Mouse (Mus musculus): ENCODE data around the gene Adarb1.
A peak's percentile ranks its signal among the peaks of the same experiment; 100 is the strongest.

The Adarb1 gene

DNA sequence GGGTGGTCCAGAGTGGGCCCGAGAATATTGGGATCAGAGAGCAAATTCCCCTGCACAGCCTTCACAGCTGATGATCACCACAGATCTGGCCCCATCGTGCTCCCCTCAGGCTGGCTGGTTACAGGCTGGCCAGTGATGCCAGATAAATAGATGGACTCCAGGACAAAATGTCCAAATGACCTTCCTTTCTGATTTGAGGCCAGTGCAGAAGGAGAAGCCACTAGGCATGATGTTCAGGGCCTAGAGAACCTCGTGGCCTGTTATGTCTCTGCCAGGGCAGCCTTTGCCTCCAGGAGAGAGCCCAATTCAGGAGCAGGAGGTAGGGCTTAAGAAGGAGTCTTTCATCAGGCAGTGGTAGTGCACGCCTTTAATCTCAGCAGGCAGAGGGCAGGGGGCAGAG, 17.3 kb upstream of the Adarb1 start:
- no peak for DNase-seq (ENCODE audit: low spot score)

DNA sequence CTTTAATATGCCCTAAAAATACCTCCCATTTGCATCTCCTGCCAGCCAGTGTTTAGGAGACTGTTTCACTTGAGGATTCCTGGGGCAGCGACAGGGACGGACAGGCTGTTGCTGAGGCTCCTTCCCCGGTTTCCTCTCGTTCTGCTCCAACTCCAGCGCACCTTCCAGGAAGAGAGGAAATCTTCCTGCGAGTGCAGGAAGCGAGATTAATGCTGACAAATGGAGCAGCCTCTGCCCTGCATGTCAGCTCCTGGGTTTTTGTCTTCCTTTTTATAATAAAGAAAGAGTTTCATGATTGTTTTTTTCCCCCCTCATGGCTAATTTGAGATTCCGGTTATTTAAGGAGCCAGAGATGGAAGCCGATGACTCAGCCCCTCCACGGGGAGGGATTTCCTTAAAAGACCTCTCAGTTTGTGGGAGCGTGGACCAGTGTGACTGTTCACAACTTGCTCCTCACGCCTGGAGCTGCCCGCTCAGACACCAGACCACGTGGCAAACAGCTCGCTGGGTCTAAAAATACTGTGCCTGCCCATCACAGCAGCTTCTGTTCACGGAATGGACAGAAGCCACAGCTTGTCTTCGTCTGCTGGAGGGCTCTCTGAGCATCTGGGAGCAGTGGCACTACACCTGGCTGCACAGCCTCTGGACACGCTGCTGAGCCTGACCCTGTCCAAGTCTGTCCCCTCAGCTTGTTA, 16.5 kb upstream of the Adarb1 start:
- peak; percentile 75 for DNase-seq (ENCODE audit: low spot score)

DNA sequence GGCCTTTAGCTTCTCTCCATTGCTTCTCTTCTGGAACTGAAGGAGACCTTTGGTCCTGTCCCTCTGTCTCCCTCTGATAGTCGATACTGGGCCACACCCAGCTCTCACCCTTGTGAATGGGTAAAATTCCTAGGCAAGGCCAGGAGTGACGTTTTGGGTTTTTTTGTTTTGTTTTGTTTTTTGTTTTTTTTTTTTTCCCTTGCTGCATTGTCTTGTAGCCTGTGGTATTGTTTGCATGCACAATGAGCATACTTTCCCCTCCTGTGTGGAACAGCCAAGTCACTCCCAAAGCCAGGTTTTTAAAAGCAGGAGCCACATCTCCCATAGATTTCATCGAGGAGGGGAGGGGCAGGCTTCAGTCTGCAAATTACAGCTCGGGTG, 16.0 kb upstream of the Adarb1 start:
- DNase-seq (ENCODE audit: low spot score) = no peak

GRCm38 (mm10) chr10:77430771-77431170, 12.7 kb upstream of the Adarb1 start:
- DNase-seq (ENCODE audit: low spot score) = no peak

GRCm38 (mm10) chr10:77429921-77430320, 11.9 kb upstream of the Adarb1 start:
- DNase-seq (ENCODE audit: low spot score) = no peak

DNA sequence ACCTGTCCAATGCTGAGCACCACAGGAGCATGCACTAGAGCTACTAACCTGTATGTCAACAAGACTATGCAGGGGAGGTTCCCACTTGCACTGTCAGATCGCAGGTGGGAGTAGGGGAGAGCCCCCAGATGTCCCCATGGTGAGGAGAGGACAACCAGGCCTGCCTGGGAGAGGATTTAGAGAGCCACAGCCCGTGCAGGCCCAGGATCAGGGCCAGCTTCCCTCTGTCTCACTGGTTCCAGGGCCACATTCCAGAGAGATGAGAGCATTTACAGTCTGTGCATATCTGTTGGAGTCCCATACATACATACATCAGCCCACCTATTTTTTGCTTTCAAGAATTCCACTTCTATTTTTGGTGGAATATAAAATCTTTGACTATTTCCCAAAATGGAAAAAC, 9.5 kb upstream of the Adarb1 start:
- DNase-seq (ENCODE audit: low spot score) = no peak

- DNase-seq (ENCODE audit: low spot score) = no peak
These were observed 2.1 kb upstream of the Adarb1 start for GRCm38 (mm10) chr10:77420190-77420589.

- no peak for DNase-seq (ENCODE audit: low spot score)
These were observed 599 bp downstream of the Adarb1 start for GRCm38 (mm10) chr10:77417240-77418102.

DNA sequence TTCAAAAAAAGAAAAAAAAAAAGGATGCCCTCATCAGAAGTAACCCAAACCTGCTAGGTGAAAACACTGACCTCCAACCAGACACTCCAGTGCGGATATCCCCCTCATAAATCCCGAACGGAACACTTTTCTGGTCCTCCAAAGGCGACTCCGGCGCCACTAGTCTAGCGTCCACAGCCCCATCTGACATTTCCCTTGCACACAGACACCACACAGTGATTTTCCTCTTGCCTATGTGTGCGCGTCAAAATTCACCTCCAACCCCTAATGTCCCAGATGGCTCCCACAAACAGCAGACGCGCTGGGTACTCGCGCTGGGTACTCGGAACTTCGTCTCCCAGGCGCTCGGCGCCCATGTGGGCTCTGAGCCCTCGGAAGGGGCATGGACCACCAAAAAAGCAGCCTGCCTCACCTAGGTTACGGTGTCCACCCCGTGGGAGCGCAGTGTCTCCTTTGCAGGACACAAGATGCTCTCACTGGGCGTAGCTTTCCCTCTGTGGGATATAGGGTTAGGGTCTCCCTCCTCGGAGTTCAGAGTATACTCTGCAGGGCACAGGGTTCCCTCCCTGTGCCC, 1.3 kb downstream of the Adarb1 start:
- no peak for DNase-seq (ENCODE audit: low spot score)

DNA sequence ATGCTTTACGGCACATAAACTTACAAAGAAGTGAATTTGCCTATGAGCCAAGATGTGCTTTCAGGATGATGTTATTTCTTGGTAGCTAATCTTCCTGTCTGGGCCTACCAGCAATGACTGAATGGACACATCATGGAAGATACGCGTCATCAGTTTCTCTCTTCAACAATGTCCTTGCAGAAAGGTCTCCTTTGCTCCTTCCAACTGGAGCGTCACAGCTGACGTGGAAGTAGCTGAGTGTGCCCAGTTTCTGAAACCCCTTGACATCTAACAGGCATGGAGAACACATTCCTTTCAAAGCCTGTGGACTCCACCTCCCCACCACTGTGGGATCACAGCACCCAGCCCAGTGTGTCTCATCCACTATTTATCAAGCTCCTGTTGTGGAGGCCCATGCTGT, 2.2 kb downstream of the Adarb1 start:
- DNase-seq (ENCODE audit: low spot score) = no peak

GRCm38 (mm10) chr10:77413791-77414190, 4.3 kb downstream of the Adarb1 start:
- DNase-seq (ENCODE audit: low spot score) = no peak

- DNase-seq (ENCODE audit: low spot score) = no peak
These were observed 8.9 kb downstream of the Adarb1 start for GRCm38 (mm10) chr10:77409154-77409553.

DNA sequence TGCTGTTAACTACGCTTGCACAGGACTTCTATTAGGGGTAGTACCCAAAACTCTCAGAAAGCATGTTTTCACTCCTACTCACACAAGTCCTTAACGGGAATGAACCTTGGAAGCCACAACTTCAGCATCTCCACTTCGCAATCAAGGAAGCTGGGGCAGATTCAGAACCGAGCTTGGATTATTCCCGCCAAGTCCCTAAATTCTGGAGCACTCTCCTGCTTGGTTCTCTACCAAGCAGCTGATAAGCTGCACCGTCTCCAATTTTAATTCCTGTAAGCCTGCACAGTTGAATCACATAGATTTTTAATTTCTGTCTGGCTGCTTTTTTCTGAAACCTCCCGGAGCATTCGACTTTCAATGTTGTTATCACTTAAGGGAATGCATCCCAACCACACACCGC, 9.8 kb downstream of the Adarb1 start:
- DNase-seq (ENCODE audit: low spot score) = no peak

DNA sequence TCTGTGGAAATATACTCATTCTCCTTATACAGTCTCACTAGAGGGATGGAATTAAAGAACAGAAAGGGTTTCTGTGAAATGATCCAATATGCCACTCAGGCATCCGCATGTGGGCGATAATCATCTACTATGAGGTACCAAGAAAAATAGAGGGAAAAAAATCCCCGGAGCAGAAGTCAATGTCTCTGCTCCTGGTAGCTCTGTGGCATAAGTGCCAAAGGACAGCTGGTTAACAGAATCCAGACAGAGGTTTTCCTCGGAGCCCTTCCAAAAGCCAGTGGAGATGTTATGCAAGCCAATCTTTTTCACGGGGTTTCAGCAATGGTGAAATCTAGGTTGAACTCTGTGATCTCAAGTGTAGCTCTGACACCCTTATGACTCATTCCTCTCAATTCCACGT, 11.6 kb downstream of the Adarb1 start:
- DNase-seq (ENCODE audit: low spot score) = no peak

DNA sequence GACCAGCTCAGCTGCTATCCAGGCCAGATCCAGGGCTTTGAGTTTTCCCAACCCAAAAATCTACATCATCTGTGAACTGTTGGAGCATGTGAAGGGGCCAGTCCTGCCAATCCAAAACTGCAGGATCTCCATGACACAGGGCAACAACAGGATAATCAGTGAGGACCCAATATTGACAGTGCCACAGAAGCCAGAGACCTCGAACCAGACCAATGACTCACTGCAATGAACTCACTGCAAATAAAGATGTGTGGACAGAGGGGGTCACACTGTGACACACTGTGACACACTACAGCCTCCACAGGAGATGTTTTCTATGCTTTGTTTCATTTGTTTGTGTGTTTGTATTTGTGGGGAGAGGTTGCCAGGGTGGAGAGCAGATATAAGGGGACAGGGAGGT, 15.6 kb downstream of the Adarb1 start:
- no peak for DNase-seq (ENCODE audit: low spot score)

- DNase-seq (ENCODE audit: low spot score) = no peak
These were observed 17.0 kb downstream of the Adarb1 start for GRCm38 (mm10) chr10:77401039-77401438.

DNA sequence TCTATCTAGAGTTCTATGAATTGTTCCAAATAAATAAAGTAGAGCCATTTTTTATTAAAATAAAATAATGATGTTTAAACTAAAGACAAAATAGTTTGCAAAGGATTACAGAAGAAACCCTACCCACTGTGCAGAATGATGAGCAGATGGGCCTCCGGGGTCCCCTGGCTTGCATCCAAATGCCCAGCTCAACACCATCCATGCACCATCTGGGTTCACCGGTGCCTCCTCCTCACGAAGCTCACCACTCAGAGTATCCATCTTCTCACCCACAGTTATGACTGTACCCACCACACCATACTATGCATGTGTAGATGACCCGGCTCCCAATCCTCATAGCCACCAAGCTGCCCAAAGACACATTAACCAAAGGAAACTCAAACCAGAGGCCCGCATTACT, 18.1 kb downstream of the Adarb1 start:
- no peak for DNase-seq (ENCODE audit: low spot score)

GRCm38 (mm10) chr10:77398082-77398481, 20.0 kb downstream of the Adarb1 start:
- DNase-seq (ENCODE audit: low spot score) = peak; percentile 42

DNA sequence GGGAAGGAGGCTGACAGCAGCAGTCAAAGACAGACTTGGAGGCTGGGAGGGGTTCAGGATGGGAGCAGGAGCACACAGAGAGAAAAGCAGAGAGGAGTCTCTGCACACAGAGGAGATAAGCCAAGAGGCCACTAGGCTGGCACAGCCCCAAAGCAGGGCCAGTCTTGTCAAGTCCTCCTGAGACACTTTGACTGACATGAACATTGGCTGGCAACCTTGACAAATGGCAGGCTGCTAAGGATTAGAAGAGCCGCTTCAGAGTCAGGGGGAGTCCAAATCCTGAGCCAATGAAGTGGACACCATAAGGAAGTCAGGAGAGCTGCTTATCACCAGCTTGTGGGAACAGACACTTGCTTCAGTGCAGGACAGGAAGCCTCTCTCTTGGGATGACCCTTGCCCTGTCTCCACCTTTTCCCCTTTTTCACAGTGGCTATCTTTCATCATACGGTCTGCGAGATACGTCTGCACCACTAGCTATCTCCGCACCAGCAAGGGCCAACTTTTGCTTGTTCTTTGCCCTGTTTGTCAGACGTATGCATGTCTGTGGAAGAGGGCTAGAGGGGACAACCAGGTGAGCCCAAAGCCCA, 20.9 kb downstream of the Adarb1 start:
- DNase-seq (ENCODE audit: low spot score) = no peak

DNA sequence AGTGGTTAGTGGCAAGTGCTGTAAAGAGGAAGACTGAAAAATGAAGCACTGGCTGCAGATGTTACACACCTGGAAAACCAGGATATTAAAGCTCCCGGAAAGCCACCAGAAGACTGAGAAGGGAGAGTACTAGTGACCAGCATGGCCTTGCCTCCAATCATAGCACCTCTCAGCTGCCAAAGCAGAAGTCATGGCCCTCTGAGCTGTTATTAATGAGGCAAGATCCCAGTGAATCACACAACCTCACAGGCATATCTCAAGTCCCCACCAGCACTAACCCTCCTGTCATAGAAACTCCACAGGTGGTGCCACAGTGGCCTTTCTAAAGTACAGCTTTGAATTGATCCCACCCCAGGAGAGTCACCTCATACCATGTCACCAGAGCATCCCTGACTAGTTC, 22.1 kb downstream of the Adarb1 start:
- no peak for DNase-seq (ENCODE audit: low spot score)

DNA sequence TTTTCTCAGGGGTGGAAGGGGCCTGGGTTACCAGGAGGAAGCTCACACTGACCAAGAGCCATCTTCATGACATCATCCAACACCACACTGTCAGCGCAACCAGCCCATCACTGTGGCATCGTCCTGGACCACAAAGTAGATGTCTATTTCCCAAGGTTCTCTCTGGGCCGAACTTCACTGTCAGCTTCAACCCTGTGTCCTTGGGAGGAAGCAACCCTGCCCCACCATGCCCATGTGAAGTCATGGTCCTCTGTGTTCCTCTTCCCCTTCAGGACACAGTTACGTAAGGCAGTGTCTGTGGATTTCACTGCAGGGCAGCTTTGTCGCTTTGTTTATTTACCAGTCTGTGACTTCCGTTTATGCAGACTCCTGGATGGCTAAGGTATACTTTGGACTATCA, 27.0 kb downstream of the Adarb1 start:
- peak; percentile 32 for DNase-seq (ENCODE audit: low spot score)

DNA sequence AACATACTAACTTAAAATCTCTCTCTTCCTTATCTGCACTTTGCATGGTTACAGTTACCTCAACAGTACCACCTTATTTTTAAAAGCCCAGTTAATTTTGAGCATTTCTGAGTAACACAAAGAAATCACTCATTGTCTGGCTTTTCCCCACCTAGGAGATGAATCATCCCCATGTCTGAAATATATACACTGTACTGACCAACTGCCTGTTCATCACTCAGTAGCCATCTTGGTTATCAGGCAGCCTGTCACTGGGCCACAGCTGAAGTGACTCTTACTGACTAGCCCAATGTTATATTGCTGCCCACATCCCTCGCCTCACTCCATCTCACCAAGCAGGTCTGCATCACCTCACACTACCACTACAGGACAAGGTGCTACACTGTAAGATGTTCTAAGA, 30.5 kb downstream of the Adarb1 start:
- no peak for DNase-seq (ENCODE audit: low spot score)

DNA sequence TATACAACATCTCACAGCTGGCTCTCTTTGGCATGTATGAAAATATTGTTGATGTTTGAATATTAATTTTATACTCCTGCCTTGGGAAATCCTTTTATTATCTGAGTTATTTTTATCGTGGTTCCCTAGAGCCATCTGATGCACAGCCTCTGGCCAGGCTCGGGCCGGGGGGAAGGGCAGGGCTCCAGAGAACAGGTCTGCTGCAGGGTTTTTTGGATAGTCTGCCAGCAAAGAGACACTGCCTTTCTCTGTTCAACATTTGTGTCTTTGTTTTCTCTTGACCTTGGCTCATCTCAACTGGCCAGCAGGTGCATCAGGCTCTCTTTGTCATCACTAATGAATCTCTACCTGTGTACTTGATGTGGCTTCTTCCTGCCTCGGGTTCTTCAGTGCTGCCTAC, 32.3 kb downstream of the Adarb1 start:
- DNase-seq (ENCODE audit: low spot score) = no peak

Data from layer of hippocampus, adult 11-12 months (tissue).